Mouse (Mus musculus): ENCODE measurements around the gene Nelfb. TPM values are rescaled to one million over a fixed set of nuclear protein-coding genes. Genes with fewer than 3 reads are reported as not detected.

Nelfb gene
- polyA plus RNA-seq, 1 experiment = 70.5 TPM

DNA sequence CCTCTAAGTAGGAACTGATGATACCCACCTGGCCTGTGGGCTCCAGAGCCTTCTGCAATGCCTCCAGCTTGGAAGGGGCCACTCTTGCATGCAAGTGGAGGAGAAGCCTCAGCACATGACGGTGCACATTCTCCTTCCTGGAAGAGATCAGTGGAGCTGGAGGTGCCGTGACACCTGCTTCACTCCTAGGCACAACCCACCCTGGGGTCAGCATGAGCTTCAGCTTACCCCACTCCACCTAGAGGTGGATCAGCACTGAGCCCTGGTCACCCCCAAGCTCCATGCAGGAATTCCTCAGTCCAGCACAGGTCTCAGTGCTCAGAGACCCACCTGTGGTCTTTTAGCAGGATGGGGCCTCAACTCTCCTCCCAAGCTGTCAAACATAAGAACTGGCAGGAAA lies 10.7 kb downstream of the Nelfb start:
- 88% methylated on average over 2 of the region's 2 CpGs for WGBS
- no peak for DNase-seq
- no peak for TF ChIP-seq POLR2A (IDR thresholded peaks at IDR 0.05; ENCODE audit: low read depth, low read length)
- TF ChIP-seq CTCF (conservative IDR thresholded peaks at IDR 0.05; ENCODE audit: insufficient read depth, insufficient read length, low read depth, low read length) = no peak
- H3K36me3 ChIP-seq (ENCODE audit: control insufficient read depth, insufficient read depth, low read length) = peaks cover 4% of the 10 kb centered on the region; the same call in 1 of the 2 replicates
- H3K27ac ChIP-seq (ENCODE audit: insufficient read depth, low read depth, low read length) = no peak overlapping the region
- H3K4me3 ChIP-seq (ENCODE audit: insufficient read depth, low read depth, low read length) = no peak overlapping the region
- H3K27me3 ChIP-seq (replicated peaks; ENCODE audit: control insufficient read depth, insufficient read depth, low read length) = no peaks in the 10 kb centered on the region
- no peaks in the 10 kb centered on the region; the same call in 1 of the 2 replicates for H3K4me1 ChIP-seq (ENCODE audit: control insufficient read depth, insufficient read depth, low read length)

DNA sequence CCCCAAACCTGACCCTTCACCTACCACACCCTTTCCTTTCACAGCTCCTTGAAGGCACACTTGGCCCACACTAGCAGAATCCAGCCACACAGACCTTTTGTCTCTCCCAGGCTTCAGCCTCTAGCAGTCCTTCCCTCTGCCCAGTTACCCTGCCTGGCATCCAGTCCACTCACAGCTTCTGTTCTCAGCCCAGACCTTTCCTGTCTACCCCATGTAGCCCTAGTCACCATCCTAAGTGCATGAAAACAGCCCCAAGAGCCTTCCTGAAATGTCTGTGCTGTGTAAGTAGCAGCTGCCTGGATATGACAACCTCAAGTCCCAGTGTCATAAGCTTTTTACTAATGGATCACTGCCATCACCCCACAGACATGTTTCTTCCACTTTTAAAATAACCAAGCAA lies 13.3 kb downstream of the Nelfb start:
- peaks cover 10% of the 10 kb centered on the region; the same call in 1 of the 2 replicates for H3K4me1 ChIP-seq (ENCODE audit: control insufficient read depth, insufficient read depth, low read length)
- H3K27me3 ChIP-seq (replicated peaks; ENCODE audit: control insufficient read depth, insufficient read depth, low read length) = no peaks in the 10 kb centered on the region
- H3K27ac ChIP-seq (ENCODE audit: insufficient read depth, low read depth, low read length) = no peak overlapping the region
- peaks cover 1% of the 10 kb centered on the region; the same call in 1 of the 2 replicates for H3K36me3 ChIP-seq (ENCODE audit: control insufficient read depth, insufficient read depth, low read length)
- TF ChIP-seq CTCF (conservative IDR thresholded peaks at IDR 0.05; ENCODE audit: insufficient read depth, insufficient read length, low read depth, low read length) (no peak), POLR2A (IDR thresholded peaks at IDR 0.05; ENCODE audit: low read depth, low read length) (no peak)
- H3K4me3 ChIP-seq (ENCODE audit: insufficient read depth, low read depth, low read length) = no peak overlapping the region
- DNase-seq = no peak

DNA sequence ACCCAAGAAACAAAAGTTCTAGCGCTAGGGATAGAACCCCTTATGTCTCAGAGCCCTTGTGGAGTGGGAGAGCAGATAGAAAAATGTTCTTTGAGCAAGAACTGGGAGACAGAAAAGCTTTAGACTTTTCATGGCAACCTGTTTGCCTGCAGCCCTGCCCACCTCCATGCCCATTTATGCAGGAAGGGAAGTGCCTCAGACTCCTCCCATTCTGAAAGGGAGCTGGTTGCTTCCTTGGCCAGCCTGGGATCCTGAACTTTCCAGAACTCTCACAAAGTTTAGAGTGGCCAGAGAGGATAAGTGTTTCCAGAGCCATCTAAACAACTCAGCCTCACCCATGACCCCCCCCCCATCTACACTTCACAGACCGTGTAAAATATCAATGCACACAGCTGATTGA lies 14.1 kb downstream of the Nelfb start:
- no peaks in the 10 kb centered on the region; the same call in 1 of the 2 replicates for H3K36me3 ChIP-seq (ENCODE audit: control insufficient read depth, insufficient read depth, low read length)
- no peaks in the 10 kb centered on the region for H3K27me3 ChIP-seq (replicated peaks; ENCODE audit: control insufficient read depth, insufficient read depth, low read length)
- peaks cover 10% of the 10 kb centered on the region; the same call in 1 of the 2 replicates for H3K4me1 ChIP-seq (ENCODE audit: control insufficient read depth, insufficient read depth, low read length)
- peak overlapping the region; percentile 93 for H3K27ac ChIP-seq (ENCODE audit: insufficient read depth, low read depth, low read length)
- 23% methylated on average over 2 of the region's 2 CpGs for WGBS
- no peak for DNase-seq
- TF ChIP-seq POLR2A (IDR thresholded peaks at IDR 0.05; ENCODE audit: low read depth, low read length) (no peak), CTCF (conservative IDR thresholded peaks at IDR 0.05; ENCODE audit: insufficient read depth, insufficient read length, low read depth, low read length) (no peak)
- 0 out of 2 replicates have a peak overlapping the region, but pooled peaks have one; percentile 43 for H3K4me3 ChIP-seq (ENCODE audit: insufficient read depth, low read depth, low read length)

DNA sequence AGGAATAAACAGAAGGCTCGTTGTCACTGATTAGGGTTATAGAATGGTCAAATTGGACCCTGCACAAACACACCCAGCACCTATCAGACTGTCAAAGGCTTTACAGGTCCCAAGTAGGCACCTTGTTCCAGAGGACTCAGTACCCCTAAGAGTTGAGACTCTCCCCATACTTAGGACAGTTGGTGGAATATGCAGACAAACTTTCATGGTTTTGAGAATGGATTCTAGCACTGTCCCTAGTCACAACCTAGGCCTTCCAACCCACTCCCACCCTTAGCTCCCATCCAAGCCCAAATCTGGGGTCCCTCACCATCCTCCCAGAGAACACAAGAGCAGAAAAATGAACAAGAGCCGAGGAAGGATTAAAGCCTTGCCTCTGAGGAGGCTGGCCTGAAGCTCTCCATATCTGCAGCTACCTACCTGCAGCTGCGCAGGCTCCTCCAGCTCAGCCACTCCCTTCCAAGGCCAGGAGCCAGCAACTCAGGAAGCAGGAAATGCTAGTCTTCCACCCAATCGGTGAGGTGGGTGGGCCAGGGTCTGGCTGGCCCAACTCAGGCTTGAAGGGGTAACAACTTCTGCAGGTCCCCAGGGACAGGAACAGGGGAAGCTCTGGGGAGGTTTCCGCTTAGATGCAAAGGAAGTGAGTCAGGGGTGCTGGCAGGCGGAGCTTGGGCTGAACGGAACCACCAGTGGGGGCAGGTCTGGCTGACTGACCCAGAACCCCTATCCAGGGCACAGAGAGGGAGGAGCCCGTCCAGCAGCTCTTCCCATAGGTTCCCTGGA lies 14.9 kb downstream of the Nelfb start, which contains the start of gene Tor4a:
TSS of gene Tor4a (minus strand) at position 715 of the 783 bp plus-strand sequence.
- TF ChIP-seq CTCF (conservative IDR thresholded peaks at IDR 0.05; ENCODE audit: insufficient read depth, insufficient read length, low read depth, low read length) (no peak), POLR2A (IDR thresholded peaks at IDR 0.05; ENCODE audit: low read depth, low read length) (peak; percentile 55)
- no peaks in the 10 kb centered on the region for H3K27me3 ChIP-seq (replicated peaks; ENCODE audit: control insufficient read depth, insufficient read depth, low read length)
- 16% methylated on average over 8 of the region's 8 CpGs for WGBS
- peak within 1 kb of the TSS; percentile 93 for H3K27ac ChIP-seq (ENCODE audit: insufficient read depth, low read depth, low read length)
- H3K4me3 ChIP-seq (ENCODE audit: insufficient read depth, low read depth, low read length) = peak within 1 kb of the TSS; percentile 43
- DNase-seq = peak; percentile 96
- H3K4me1 ChIP-seq (ENCODE audit: control insufficient read depth, insufficient read depth, low read length) = peaks cover 10% of the 10 kb centered on the region; the same call in 1 of the 2 replicates
- H3K36me3 ChIP-seq (ENCODE audit: control insufficient read depth, insufficient read depth, low read length) = no peaks in the 10 kb centered on the region; the same call in 1 of the 2 replicates

DNA sequence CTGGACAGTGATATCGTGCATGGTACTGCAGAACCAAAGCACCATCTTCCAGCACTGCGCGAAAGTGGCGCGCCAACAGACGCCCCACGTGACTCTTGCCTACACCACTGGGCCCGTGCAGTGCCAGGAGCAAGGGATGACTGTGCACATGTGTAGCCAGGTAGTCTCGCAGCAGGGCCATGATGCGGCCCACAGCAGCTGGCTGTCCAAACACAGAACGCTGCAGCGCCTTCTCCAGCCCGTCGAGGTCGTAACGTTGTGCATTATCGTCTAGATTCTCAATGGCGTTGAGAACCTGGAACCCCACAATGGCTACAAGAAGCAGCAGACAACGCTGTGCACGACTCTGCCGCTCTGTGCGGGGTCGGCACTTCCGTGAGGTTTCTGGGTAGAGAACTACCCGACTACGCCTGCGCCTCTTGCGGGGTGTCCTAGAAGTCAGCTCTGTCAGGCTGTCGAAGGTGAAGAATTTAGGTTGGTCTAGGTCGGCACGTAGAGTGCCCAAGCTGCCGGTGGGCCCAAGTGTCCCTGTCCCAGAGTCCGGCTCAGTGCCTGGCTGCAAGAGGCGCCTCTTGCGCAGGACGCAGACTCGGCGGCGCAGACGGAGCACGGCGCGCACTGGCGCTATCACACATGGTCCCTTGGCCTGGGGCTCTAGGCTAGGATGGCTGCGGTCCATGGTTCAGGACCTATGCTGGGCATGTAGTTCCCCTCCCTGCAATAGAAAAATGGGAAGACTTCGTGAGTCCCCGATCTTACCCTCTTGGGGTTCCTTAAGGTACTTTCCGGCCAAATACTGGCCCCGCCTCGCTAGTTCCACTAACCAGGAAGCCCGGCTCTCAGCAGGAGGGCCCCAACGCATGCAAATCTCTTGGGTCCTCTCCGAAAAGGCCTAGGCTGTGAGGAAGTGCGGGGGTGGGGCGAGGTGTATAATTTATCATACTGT lies 15.8 kb downstream of the Nelfb start:
- Histone ChIP-seq H3K36me3 (ENCODE audit: control insufficient read depth, insufficient read depth, low read length) (no peaks in the 10 kb centered on the region; the same call in 1 of the 2 replicates), H3K4me3 (ENCODE audit: insufficient read depth, low read depth, low read length) (peak overlapping the region; percentile 43), H3K4me1 (ENCODE audit: control insufficient read depth, insufficient read depth, low read length) (peaks cover 10% of the 10 kb centered on the region; the same call in 1 of the 2 replicates), H3K27me3 (replicated peaks; ENCODE audit: control insufficient read depth, insufficient read depth, low read length) (no peaks in the 10 kb centered on the region), H3K27ac (ENCODE audit: insufficient read depth, low read depth, low read length) (peak overlapping the region; percentile 93)
- peak; percentile 91 for DNase-seq
- TF ChIP-seq CTCF (conservative IDR thresholded peaks at IDR 0.05; ENCODE audit: insufficient read depth, insufficient read length, low read depth, low read length) (no peak), POLR2A (IDR thresholded peaks at IDR 0.05; ENCODE audit: low read depth, low read length) (no peak)
- 25% methylated on average over 55 of the region's 55 CpGs for WGBS

DNA sequence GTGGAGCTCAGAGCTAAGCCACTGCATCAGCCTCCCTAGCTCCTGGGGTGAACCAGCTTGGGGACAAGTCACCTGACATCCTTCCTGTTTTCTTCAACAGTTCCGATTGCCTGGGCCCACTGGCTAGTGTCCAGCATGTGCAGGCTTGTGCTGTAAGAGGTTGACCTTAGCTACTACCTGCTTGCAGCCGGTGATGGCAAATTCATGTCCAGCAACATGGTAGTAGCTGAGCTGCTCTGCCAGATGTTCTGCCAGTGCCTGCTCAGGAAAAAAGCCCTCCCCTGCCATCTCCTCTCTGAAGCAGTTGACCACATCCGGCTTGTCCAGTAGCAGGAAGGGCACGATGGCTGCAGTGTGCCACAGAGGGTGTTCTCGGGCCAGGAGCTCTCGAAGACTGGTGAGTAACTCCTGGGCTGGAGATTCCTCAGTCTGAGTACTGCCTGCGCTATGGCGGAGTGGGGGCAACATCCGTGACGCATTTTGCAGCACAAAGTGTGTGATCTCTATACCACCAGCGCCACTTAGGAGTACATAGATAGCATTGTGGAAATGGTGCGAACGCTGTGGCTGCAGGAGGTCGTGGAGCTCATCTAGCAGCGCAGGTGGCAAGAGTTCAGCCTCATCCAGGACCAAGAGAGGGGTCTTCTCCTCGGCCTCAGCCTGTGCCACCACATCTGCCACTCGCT lies 16.7 kb downstream of the Nelfb start:
- 69% methylated on average over 17 of the region's 17 CpGs for WGBS

More for the DNA sequence above, 16.7 kb downstream of the Nelfb start:
- DNase-seq = no peak
- peaks cover 10% of the 10 kb centered on the region; the same call in 1 of the 2 replicates for H3K4me1 ChIP-seq (ENCODE audit: control insufficient read depth, insufficient read depth, low read length)
- H3K4me3 ChIP-seq (ENCODE audit: insufficient read depth, low read depth, low read length) = peak overlapping the region; percentile 43; the same call in 1 of the 2 replicates
- TF ChIP-seq POLR2A (IDR thresholded peaks at IDR 0.05; ENCODE audit: low read depth, low read length) (no peak), CTCF (conservative IDR thresholded peaks at IDR 0.05; ENCODE audit: insufficient read depth, insufficient read length, low read depth, low read length) (no peak)
- peak overlapping the region; percentile 21 for H3K27ac ChIP-seq (ENCODE audit: insufficient read depth, low read depth, low read length)
- no peaks in the 10 kb centered on the region for H3K27me3 ChIP-seq (replicated peaks; ENCODE audit: control insufficient read depth, insufficient read depth, low read length)
- no peaks in the 10 kb centered on the region for H3K36me3 ChIP-seq (ENCODE audit: control insufficient read depth, insufficient read depth, low read length)

All from kidney, adult 2 months (tissue).